8 mouse cellular contexts compared by ENCODE assay signal in genomic region chr13:22041142-22041536, GRCm38 (mm10). TPM values are rescaled to one million over a fixed set of nuclear protein-coding genes. Genes with fewer than 3 reads are reported as not detected.
DNase-seq lines count a peak whose midpoint lies in the region; ATAC-seq lines count a peak whose summit lies in the region.
"Not testable (repeated sequence)": the region's sequence is repeated elsewhere in the genome, so short reads cannot be mapped to it uniquely, and the experiment has no call there.

Hist1h4i (minus strand) TSS chr13:22041362.

- peak within 1 kb of the TSS; percentile 90 for H3K4me3 ChIP-seq in megakaryocyte, embryonic 14.5 days (replicated peaks)

- DNase-seq in adrenal gland, adult 18-20 months (ENCODE audit: low spot score in 2 of 2), result peak; percentile 92 to 94
- peak; percentile 95 for DNase-seq in embryo, embryonic 11 days
- peak; percentile 89 for DNase-seq in gastrocnemius, postnatal 25 days
- peak; percentile 94 to 99 for DNase-seq in left cerebral cortex, adult 9 months (ENCODE audit: low spot score in 2 of 2)
- peak; percentile 99 for DNase-seq in right cerebral cortex, adult 2 months (ENCODE audit: low spot score in 2 of 2)
- DNase-seq in urinary bladder, postnatal 10 days (ENCODE audit: low spot score), result peak; percentile 73

- H3K36me3 ChIP-seq in megakaryocyte, embryonic 14.5 days (replicated peaks; ENCODE audit: low read length), result not testable (repeated sequence)

- H3K27me3 ChIP-seq in megakaryocyte, embryonic 14.5 days (replicated peaks), result not testable (repeated sequence)

- H3K9me3 ChIP-seq in megakaryocyte, embryonic 14.5 days, result not testable (repeated sequence)

- H3K4me1 ChIP-seq in megakaryocyte, embryonic 14.5 days, result peaks cover 72% of the 10 kb centered on the region

- ATAC-seq in inflammation-experienced regulatory T-cells, adult 6 months, result peak; percentile 60

RNA-seq across cellular contexts. Expression of gene Hist1h4i, which starts in this region (rescaled TPM):
- 10 to 100 TPM; 40.1 to 68.2 TPM for total RNA-seq in adrenal gland, adult 18-20 months (2021)
- 10 to 100 TPM; 30.9 to 31.7 TPM for total RNA-seq in gastrocnemius, postnatal 25 days (2021)
- polyA plus RNA-seq in inflammation-experienced regulatory T-cells, adult 6 months (2017; shearing (Covaris generic)), result 10 to 100 TPM in 1 of 3 experiments, 1 to 10 TPM in 2; 4.1 to 18.5 (median 6.5) TPM
- polyA plus RNA-seq in megakaryocyte, embryonic 14.5 days (2012; ENCODE audit: insufficient read depth, low replicate concordance), result 304 and 570 TPM in 2 replicates

Comparison
In these comparisons a context has a peak if more than half of its experiments do, and no peak if none do; other contexts are left out.
1. Peak in every context shown above with its lines: DNase-seq, ATAC-seq and H3K4me3 ChIP-seq.
2. RNA of gene Hist1h4i (polyA plus RNA-seq): 304 to 570 TPM in megakaryocyte, embryonic 14.5 days; 4.1 to 18.5 TPM in inflammation-experienced regulatory T-cells, adult 6 months; every median in the first group is over 10 times any median in the second.